Comparison of ENCODE assay signal across 17 mouse cellular contexts in the genomic region with DNA sequence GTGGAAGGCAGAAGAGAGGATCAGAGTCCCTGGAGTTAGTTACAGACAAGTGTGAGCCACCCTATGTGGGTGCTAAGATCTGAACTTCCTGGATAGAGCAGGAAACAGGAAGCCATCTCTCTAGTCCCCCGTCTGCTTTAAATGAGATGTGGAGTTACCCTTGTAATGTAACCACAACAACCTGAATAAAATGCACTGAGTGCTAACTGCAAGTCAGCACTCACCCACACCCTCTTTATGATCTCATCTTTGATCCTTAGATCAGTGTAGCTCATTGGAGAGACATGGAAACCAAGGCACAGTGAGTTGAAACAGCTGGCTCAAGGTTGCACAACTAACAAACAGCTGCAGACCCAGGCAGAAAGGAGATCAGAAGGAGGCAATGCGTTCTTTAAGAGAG.
"Had no signal": no experiment of that assay in that cellular context is flagged by ENCODE, and none has a peak within 500 bp of the region (broad histone marks: within the 10 kb centered on the region; RNA-seq: fewer than 3 reads in every experiment).

No protein-coding gene starts in this region.

- H3K27me3 ChIP-seq: liver, embryonic 13.5 days; neural tube, embryonic 12.5 days; neural tube, embryonic 15.5 days had no signal

- H3K4me3 ChIP-seq: layer of hippocampus, adult 2 months; left cerebral cortex, adult 2 months; liver, embryonic 13.5 days; neural tube, embryonic 12.5 days; neural tube, embryonic 15.5 days had no signal

- H3K36me3 ChIP-seq: liver, embryonic 13.5 days; neural tube, embryonic 12.5 days; neural tube, embryonic 15.5 days had no signal

- H3K27ac ChIP-seq: kidney, postnatal 0 days; layer of hippocampus, adult 2 months; left cerebral cortex, adult 2 months; liver, embryonic 13.5 days; neural tube, embryonic 12.5 days; neural tube, embryonic 15.5 days; stomach, postnatal 0 days had no signal

- H3K4me1 ChIP-seq: liver, embryonic 13.5 days; neural tube, embryonic 12.5 days; neural tube, embryonic 15.5 days had no signal

- H3K4me2 ChIP-seq: liver, embryonic 13.5 days; midbrain, embryonic 11.5 days; neural tube, embryonic 12.5 days; neural tube, embryonic 15.5 days had no signal

- H3K9ac ChIP-seq: liver, embryonic 13.5 days; neural tube, embryonic 12.5 days; neural tube, embryonic 15.5 days had no signal

- H3K9me3 ChIP-seq: liver, embryonic 13.5 days; neural tube, embryonic 12.5 days; neural tube, embryonic 15.5 days had no signal

- DNase-seq: kidney, postnatal 25 days; layer of hippocampus, postnatal 36 days; liver, embryonic 13.5 days; lung, adult 2 months; lung, postnatal 14 days; lung, postnatal 4 days; midbrain, embryonic 14.5 days; right cerebral cortex, adult 18-20 months; right cerebral cortex, postnatal 14 days; right cerebral cortex, postnatal 4 days had no signal
